Mouse (Mus musculus): ENCODE measurements around the gene Cd248.
"Not testable (repeated sequence)": the region's sequence is repeated elsewhere in the genome, so short reads cannot be mapped to it uniquely, and the experiment has no call there.

Cd248 gene

GRCm38 (mm10) chr19:5073518-5073917 lies 5.6 kb downstream of the Cd248 start:
- no peak for DNase-seq (ENCODE audit: low read depth, low spot score)

- DNase-seq (ENCODE audit: low read depth, low spot score) = no peak
These were observed 11.4 kb downstream of the Cd248 start for GRCm38 (mm10) chr19:5079279-5079678.

- DNase-seq (ENCODE audit: low read depth, low spot score) = no peak
These were observed 14.1 kb downstream of the Cd248 start for GRCm38 (mm10) chr19:5082005-5082404.

GRCm38 (mm10) chr19:5082596-5082995 lies 14.7 kb downstream of the Cd248 start:
- peak; percentile 61 for DNase-seq (ENCODE audit: low read depth, low spot score)

- no peak for DNase-seq (ENCODE audit: low read depth, low spot score)
These were observed 16.3 kb downstream of the Cd248 start for GRCm38 (mm10) chr19:5083961-5084833.

GRCm38 (mm10) chr19:5084834-5085144 lies 16.9 kb downstream of the Cd248 start:
- no peak for DNase-seq (ENCODE audit: low read depth, low spot score)

GRCm38 (mm10) chr19:5085145-5085863 lies 17.4 kb downstream of the Cd248 start, which contains the start of gene Tmem151a:
Tmem151a (minus strand) TSS chr19:5085531.
- peak; percentile 16 for DNase-seq (ENCODE audit: low read depth, low spot score)

GRCm38 (mm10) chr19:5086533-5086932 lies 18.7 kb downstream of the Cd248 start:
- DNase-seq (ENCODE audit: low read depth, low spot score) = not testable (repeated sequence)

GRCm38 (mm10) chr19:5087884-5088728 lies 20.2 kb downstream of the Cd248 start, which contains the start of gene Yif1a:
Yif1a (plus strand) TSS chr19:5088538.
- peak; percentile 99 for DNase-seq (ENCODE audit: low read depth, low spot score)

GRCm38 (mm10) chr19:5089324-5089723 lies 21.4 kb downstream of the Cd248 start:
- no peak for DNase-seq (ENCODE audit: low read depth, low spot score)

GRCm38 (mm10) chr19:5092083-5092482 lies 24.2 kb downstream of the Cd248 start:
- DNase-seq (ENCODE audit: low read depth, low spot score) = no peak

- DNase-seq (ENCODE audit: low read depth, low spot score) = no peak
These were observed 25.8 kb downstream of the Cd248 start for GRCm38 (mm10) chr19:5093481-5094242.

GRCm38 (mm10) chr19:5094243-5094632 lies 26.4 kb downstream of the Cd248 start:
- DNase-seq (ENCODE audit: low read depth, low spot score) = peak; percentile 97

- no peak for DNase-seq (ENCODE audit: low read depth, low spot score)
These were observed 27.0 kb downstream of the Cd248 start for GRCm38 (mm10) chr19:5094746-5095417.

- DNase-seq (ENCODE audit: low read depth, low spot score) = no peak
These were observed 28.1 kb downstream of the Cd248 start for GRCm38 (mm10) chr19:5095887-5096474.

GRCm38 (mm10) chr19:5097521-5098362 lies 29.9 kb downstream of the Cd248 start:
- no peak for DNase-seq (ENCODE audit: low read depth, low spot score)

- DNase-seq (ENCODE audit: low read depth, low spot score) = peak; percentile 69
These were observed 30.7 kb downstream of the Cd248 start, which contains the start of gene Cnih2 for GRCm38 (mm10) chr19:5098363-5099143. Cnih2 (minus strand) TSS chr19:5098521.

GRCm38 (mm10) chr19:5106074-5106473 lies 38.2 kb downstream of the Cd248 start:
- DNase-seq (ENCODE audit: low read depth, low spot score) = no peak

Data from ZHBTc4 (cell line).